Mouse (Mus musculus): ENCODE measurements around the gene Olfr905. TPM values are rescaled to one million over a fixed set of nuclear protein-coding genes. Genes with fewer than 3 reads are reported as not detected.

Gene Olfr905
- polyA plus RNA-seq (2012; rRNA removed; ENCODE audit: low replicate concordance): not detected in 2 replicates

GRCm38 (mm10) chr9:38470807-38471206, at the start of gene Olfr905:
Olfr905 (plus strand) TSS chr9:38471107.

GRCm38 (mm10) chr9:38429155-38429554, 41.8 kb upstream of the Olfr905 start, which contains the start of gene Olfr901:
Olfr901 (plus strand) TSS chr9:38429455.

DNA sequence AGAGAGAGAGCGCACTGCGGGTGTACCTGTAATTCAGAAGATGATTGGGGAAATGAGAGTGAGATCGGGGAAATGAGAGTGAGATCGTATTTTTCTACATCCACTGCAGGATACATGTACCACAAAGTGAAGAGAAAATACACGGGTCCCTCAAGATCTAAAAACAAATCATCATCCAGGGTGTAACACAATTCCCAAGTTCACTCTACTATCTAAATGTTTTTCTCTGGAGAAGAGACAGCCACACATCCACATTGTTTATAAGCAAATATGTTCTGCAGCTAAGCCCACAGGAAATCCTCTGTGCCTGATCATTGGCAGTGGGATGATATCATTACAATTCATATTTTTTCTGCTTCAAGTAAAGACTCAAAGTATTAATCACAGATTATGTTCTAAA, 23.6 kb upstream of the Olfr905 start, which contains the start of gene Olfr902:
Gene Olfr902, plus strand, starts transcription at position 301 of the 400 bp plus-strand sequence.

GRCm38 (mm10) chr9:38462844-38463243, 8.1 kb upstream of the Olfr905 start, which contains the start of gene Olfr904:
Olfr904 (plus strand) TSS chr9:38463144.

DNA sequence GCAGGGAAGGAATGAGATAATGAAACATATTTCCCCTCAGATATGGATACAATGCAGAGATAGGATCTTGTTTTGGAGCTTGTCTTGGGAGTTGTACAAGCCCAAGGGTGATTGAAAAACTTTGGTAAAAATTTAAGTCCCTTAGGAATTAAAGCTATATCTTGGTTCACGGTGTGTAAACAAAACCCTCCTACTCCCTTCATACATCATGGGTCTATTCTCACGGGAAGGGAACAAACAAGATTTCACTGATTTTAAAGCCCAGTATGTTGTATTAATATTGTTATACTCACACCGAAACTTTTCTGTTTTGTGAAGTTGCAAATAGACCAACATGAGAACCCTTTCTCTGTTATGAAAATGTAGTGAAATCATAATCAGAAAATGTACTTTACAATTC, 15.9 kb downstream of the Olfr905 start, which contains the start of gene Olfr906:
Gene Olfr906, plus strand, starts transcription at position 301 of the 400 bp plus-strand sequence.

DNA sequence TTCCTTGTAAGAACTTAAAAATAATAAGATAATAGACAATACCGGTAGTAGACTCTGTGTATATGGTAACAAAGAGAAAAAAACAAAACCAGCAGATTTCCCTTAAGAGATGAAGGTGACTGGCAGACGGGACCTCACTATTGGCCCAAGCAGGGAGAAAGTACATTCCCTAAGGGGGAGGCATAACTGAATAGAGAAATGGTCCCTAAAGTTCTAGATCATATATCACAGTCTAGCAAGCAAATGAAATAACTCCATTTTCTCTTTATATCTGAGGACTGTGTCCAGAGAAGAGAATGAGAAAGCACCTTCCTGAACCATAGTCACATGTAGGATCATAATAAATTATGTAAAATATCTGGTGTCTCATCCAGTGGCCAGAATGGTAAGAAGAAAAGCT, 24.6 kb downstream of the Olfr905 start, which contains the start of gene Olfr907:
Gene Olfr907, plus strand, starts transcription at position 301 of the 400 bp plus-strand sequence.

DNA sequence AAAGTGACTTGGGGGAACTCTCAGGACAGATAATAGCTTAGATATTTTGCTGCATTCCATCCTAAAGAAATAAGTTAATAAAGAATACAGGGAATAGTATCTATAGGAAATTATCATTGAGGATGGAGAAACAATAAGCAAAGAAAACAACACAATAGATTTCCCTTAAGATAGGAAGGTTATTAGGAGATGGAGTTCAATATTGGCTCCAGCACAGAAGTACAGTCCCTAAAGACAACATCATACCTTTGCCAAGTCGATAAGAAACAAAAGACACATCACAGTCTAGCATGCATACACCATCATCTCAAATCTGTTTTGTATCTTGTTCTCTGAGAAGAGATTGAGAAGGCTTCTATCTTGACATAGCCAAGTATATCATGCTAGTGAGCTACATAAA, 50.4 kb downstream of the Olfr905 start, which contains the start of gene Olfr911-ps1:
Gene Olfr911-ps1, plus strand, starts transcription at position 301 of the 400 bp plus-strand sequence.

Other genes with a start within 250 kb of the Olfr905 start
- not detected in 2 replicates for gene Olfr143, start 218.3 kb upstream of the Olfr905 start, polyA plus RNA-seq (2012; rRNA removed; ENCODE audit: low replicate concordance)
- gene Olfr895, start 203.3 kb upstream of the Olfr905 start, polyA plus RNA-seq (2012; rRNA removed; ENCODE audit: low replicate concordance): not detected in 2 replicates
- gene Olfr896-ps1, start 180.0 kb upstream of the Olfr905 start, polyA plus RNA-seq (2012; rRNA removed; ENCODE audit: low replicate concordance): not detected in 2 replicates
- not detected in 2 replicates for gene Olfr25, start 142.0 kb upstream of the Olfr905 start, polyA plus RNA-seq (2012; rRNA removed; ENCODE audit: low replicate concordance)
- gene Olfr898, start 122.7 kb upstream of the Olfr905 start, polyA plus RNA-seq (2012; rRNA removed; ENCODE audit: low replicate concordance): not detected in 2 replicates
- gene Olfr250, start 104.2 kb upstream of the Olfr905 start, polyA plus RNA-seq (2012; rRNA removed; ENCODE audit: low replicate concordance): not detected in 2 replicates
- not detected in 2 replicates for gene Olfr251, start 94.0 kb upstream of the Olfr905 start, polyA plus RNA-seq (2012; rRNA removed; ENCODE audit: low replicate concordance)
- not detected in 2 replicates for gene Olfr147, start 69.4 kb upstream of the Olfr905 start, polyA plus RNA-seq (2012; rRNA removed; ENCODE audit: low replicate concordance)
- gene Olfr901, start 41.7 kb upstream of the Olfr905 start, polyA plus RNA-seq (2012; rRNA removed; ENCODE audit: low replicate concordance): not detected in 2 replicates
- gene Olfr902, start 23.5 kb upstream of the Olfr905 start, polyA plus RNA-seq (2012; rRNA removed; ENCODE audit: low replicate concordance): not detected in 2 replicates
- gene Olfr904, start 8.0 kb upstream of the Olfr905 start, polyA plus RNA-seq (2012; rRNA removed; ENCODE audit: low replicate concordance): not detected in 2 replicates
- not detected in 2 replicates for gene Olfr906, start 16.0 kb downstream of the Olfr905 start, polyA plus RNA-seq (2012; rRNA removed; ENCODE audit: low replicate concordance)
- gene Olfr907, start 24.7 kb downstream of the Olfr905 start, polyA plus RNA-seq (2012; rRNA removed; ENCODE audit: low replicate concordance): not detected in 2 replicates
- not detected in 2 replicates for gene Olfr911-ps1, start 50.5 kb downstream of the Olfr905 start, polyA plus RNA-seq (2012; rRNA removed; ENCODE audit: low replicate concordance)
- gene Olfr910, start 66.7 kb downstream of the Olfr905 start, polyA plus RNA-seq (2012; rRNA removed; ENCODE audit: low replicate concordance): not detected in 2 replicates
- not detected in 2 replicates for gene Olfr912, start 109.1 kb downstream of the Olfr905 start, polyA plus RNA-seq (2012; rRNA removed; ENCODE audit: low replicate concordance)
- gene Olfr913, start 121.7 kb downstream of the Olfr905 start, polyA plus RNA-seq (2012; rRNA removed; ENCODE audit: low replicate concordance): not detected in 2 replicates
- not detected in 2 replicates for gene Olfr914, start 134.0 kb downstream of the Olfr905 start, polyA plus RNA-seq (2012; rRNA removed; ENCODE audit: low replicate concordance)
- gene Olfr916, start 188.8 kb downstream of the Olfr905 start, polyA plus RNA-seq (2012; rRNA removed; ENCODE audit: low replicate concordance): not detected in 2 replicates
- not detected in 2 replicates for gene Olfr917, start 194.7 kb downstream of the Olfr905 start, polyA plus RNA-seq (2012; rRNA removed; ENCODE audit: low replicate concordance)
- not detected in 2 replicates for gene Olfr918, start 203.5 kb downstream of the Olfr905 start, polyA plus RNA-seq (2012; rRNA removed; ENCODE audit: low replicate concordance)
- not detected in 2 replicates for gene Olfr919, start 232.6 kb downstream of the Olfr905 start, polyA plus RNA-seq (2012; rRNA removed; ENCODE audit: low replicate concordance)
- 29.9 and 35.9 TPM in 2 replicates for gene Vwa5a, start 247.2 kb downstream of the Olfr905 start, polyA plus RNA-seq (2012; rRNA removed; ENCODE audit: low replicate concordance)